Mouse (Mus musculus): ENCODE results near the gene Ifitm6.
"Not testable (repeated sequence)": the region's sequence is repeated elsewhere in the genome, so short reads cannot be mapped to it uniquely, and the experiment has no call there.

Ifitm6 gene

DNA sequence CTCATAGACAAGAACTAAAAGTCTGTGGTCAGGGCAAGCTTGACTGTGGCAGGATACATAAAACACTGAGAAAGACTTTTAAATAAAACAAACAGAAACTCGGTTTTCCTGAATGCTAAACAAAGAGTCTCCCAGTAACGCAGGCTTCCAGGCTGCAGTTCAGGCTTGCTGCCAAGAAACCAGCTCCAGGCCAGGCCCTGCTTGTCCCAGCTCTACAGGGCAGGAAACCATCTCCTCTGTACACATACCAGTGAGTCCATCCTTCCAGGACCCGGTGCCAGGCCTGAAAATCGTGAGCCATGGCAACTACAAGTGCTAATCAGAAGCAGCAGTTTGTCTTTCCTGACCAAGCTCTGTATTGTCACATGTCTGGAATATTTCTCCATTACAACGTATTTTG, 23.9 kb upstream of the Ifitm6 start:
- DNase-seq (ENCODE audit: low read depth): peak; percentile 59

DNA sequence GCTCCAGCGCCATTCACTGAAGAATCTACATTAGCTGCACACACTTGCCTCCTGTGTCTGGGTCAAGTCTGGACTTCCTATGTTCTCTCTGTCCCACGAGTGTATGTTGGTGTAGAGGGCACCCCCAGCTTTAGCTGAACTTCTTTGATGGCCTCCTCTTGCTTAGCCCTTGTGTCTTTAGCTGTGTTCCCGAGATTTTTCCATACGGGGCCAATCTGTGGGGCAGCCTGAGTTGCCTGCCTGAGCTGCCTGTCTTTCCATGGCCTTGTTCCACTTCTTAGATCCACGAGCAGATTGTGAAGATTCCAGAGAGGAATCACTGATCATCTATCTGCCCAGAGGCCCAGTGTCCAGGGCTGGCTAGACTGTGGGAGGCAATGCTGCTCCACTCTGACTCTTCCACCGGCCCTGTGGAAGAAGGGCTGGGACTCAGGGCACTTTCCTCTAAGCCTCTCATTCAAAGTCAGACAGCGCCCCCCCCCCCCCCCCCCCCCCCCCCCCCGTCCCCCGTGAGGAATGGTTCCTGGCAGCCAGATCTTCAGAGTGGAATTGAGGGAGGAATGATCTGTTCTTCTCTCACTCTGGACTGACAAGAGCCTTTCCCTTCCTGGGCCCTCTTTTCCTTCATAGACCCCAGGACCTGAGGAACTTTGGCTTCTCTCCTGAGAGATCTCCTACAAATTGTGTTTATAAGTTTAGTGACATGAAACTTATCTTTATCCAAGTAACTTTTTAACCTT, 23.3 kb upstream of the Ifitm6 start:
- peak; percentile 35 for DNase-seq (ENCODE audit: low read depth)

DNA sequence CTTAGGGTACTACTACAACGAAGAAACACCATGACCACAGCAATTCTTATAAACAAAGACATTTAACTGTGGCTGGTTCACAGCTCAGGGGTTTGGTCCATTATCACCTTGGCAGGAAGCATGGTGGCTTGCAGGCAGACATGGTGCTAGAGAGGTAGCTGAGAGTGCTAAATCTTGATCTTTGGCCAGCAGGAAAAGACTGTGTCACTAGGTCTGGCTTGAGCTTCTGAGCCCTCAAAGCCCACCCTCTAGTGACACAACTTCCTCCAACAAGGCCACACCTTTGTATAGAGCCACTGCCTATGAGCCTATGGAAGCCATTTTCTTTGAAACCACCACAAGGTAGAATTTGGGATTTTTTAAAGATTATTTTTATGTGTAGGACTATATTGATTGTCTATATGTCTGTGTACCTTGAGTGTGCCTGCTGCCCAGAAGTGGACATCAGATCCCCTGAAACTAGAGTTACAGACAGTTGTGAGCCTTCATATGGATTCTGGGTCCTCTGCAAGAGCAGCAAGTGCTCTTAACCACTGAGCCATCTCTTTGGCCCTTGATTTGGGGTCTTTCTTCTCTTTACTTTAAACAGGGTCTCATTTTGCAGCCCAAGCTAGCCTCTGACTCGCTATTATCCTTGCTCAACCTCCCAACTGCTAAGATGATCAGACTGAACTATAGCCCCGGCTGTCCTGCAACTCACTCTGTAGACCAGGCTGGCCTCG, 21.8 kb upstream of the Ifitm6 start:
- DNase-seq (ENCODE audit: low read depth): peak; percentile 31

DNA sequence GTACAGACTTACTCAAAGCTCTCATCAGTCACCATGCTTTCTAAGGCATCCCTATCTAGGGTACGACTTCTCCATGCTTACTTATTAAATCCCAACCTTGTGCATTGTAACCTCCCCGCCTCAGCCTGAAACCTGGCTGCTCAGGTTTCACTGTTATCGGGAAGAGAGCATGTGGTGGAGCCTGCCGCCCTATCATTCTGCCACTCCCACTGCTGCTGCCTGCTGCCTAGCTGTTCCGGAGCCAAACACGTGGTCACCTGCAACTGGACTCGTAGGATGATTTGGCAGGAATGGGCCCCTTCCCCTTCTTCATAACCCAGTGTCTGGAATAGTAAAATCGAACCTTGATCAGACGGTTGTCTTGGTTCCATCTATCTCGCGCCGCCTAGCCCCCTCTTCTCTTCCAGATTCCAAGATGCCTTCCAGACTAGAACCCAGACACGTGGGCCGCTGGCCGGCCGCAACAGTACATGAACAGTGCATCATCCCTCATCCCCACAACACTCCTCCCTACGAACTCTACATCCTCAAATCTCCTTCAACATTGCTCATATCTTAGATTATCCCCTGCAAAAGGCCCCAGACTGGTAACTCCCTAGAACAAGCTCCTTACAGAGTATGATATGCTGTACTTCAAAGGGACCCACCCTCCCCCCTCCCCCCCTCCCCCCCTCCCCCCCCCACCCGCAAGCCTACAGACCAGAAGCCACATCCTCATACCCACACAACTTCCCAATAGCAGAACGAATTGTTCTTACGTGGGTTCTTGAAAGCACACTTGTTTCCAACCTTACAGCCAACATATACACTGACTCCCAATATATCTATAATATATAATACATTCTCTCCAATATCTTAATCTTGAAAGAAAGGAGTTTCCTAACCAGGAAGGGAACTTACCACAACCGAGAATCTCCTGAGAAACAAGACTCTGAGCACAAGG, 20.6 kb upstream of the Ifitm6 start:
- no peak for DNase-seq (ENCODE audit: low read depth)

DNA sequence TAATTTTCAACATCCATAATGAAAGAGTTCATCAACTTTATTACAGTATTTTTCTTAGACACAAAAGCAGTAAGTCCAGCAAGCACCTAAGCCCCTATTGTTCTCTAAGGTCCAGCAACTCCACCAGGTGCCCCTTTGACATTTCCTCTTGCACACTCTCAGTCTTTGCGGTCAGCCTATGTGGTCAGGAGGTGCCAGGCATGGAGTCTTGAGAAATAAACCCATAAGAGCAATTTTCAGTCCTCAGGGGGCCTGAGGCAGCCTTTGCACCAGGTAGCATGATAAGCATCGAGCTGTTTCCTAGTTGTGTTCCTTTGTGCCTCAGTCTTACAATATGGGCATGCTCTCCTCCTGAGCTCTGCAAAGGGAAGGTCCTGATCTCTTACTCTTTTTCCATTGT, 18.9 kb upstream of the Ifitm6 start:
- not testable (repeated sequence) for DNase-seq (ENCODE audit: low read depth)

DNA sequence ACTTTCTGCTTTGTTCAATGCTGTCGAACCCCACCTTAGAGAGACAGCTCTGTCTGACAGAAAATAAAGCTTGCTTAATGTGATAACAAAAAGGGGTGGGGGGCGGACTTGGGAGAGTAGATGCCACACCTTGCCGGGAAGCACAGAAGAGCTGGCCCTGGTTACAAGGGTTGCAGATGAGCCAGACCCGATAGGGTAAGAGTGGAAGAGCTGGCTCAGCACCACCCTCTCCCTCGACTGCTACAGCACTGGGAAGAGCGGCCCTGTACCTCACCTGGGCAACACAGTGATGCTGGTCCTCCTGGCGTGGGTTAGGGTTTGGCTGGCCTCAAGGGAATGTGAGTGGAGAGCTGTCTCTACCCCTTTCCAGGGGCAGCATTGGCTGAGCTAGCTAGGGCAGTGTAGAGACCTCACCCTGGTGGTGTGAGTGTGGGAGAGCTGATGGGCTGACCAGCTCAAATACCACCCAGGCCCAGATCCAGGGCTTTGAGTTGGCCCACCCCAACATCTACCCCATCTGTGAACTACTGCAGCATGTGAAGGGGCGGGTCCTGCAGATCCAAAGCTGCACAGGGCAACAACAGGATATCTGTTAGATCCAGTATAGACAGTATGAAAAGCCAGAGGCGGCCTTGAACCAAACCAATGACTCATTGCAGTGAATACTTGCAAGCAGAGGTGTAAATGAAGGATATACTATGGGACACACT, 14.9 kb upstream of the Ifitm6 start:
- peak; percentile 50 for DNase-seq (ENCODE audit: low read depth)

DNA sequence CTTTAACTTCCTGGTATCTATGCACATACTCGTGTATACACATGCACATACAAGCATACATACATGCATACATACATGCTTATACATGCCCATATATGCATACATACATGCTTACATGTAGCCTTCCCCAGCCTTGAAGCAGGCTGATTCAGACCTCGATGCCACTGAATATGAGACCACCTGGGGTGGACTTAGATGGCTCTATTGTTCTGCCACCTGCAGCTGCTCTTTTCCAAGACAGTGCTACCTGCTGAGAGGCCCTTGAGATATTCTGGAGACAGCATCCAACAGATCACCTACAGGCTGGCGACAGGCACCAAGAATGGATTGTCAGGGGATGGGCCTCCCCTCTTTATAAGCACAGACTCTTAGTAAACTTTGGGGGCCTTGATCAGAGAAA, 12.7 kb upstream of the Ifitm6 start:
- DNase-seq (ENCODE audit: low read depth): no peak

DNA sequence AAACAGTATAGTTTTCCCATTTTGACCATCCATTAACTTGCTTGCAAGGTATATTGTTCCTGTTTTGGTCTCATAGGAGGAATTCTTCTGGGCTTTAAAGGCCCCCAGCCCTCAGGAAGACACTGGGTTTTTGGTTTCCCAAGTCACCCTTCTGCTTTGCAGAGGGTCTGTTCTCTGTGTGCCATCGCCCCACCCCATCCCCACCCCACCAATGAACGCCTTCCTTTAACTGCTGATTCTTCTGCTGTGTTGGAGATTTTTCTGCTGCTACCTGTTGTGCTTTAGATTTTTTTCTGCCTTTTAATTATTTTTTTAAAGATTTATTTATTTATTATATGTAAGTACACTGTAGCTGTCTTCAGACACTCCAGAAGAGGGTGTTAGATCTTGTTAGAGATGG, 11.1 kb upstream of the Ifitm6 start, which contains the start of gene Gm17387:
Gene Gm17387 (plus strand): TSS at position 301 of the 400 bp plus-strand sequence.
- no peak for DNase-seq (ENCODE audit: low read depth)

DNA sequence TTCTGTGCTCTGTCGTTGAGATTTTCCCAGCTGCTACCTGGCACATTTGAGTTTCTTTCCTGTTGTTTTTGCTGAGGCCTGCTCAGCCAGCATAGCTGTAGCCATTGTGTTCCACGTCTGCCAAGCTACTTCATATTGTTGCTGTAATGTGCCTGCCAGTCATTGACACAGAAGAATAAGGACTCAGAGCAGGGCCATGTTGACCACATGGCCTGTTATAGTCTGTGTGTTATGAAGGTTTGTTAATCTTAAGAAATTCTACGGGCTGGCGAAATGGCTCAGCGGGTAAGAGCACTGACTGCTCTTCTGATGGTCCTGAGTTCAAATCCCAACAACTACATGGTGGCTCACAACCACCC, 9.0 kb upstream of the Ifitm6 start:
- DNase-seq (ENCODE audit: low read depth): no peak

DNA sequence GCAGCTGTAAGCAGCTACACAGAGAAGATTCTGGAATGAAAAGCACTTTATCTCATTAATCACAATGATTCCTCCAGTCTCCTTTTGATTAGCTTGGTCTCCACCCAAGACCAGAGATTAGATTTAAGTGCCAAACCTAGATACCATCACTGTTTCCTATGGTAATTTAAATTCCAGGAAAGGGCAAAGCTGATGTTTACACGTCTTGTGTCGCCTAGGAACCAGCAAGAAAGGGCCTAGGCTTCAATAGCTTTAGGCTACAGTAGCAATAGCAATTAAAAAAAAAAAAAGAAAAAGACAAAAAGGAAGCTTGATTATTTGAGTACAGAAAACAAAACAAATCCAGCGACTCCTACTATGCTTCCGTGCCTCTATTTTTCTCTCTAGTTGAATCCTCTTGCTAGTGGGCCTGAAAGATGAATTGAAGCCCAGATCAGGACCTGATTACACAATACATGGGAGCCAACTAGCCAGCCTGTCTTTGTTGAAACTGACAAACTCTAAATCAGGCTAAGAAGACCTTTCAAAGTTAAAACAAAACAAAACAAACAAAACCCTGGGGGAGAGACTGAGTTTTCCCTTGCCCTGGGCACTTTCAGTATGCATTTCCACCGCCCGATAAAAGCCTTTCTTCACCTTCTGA, 8.5 kb upstream of the Ifitm6 start:
- no peak for DNase-seq (ENCODE audit: low read depth)

DNA sequence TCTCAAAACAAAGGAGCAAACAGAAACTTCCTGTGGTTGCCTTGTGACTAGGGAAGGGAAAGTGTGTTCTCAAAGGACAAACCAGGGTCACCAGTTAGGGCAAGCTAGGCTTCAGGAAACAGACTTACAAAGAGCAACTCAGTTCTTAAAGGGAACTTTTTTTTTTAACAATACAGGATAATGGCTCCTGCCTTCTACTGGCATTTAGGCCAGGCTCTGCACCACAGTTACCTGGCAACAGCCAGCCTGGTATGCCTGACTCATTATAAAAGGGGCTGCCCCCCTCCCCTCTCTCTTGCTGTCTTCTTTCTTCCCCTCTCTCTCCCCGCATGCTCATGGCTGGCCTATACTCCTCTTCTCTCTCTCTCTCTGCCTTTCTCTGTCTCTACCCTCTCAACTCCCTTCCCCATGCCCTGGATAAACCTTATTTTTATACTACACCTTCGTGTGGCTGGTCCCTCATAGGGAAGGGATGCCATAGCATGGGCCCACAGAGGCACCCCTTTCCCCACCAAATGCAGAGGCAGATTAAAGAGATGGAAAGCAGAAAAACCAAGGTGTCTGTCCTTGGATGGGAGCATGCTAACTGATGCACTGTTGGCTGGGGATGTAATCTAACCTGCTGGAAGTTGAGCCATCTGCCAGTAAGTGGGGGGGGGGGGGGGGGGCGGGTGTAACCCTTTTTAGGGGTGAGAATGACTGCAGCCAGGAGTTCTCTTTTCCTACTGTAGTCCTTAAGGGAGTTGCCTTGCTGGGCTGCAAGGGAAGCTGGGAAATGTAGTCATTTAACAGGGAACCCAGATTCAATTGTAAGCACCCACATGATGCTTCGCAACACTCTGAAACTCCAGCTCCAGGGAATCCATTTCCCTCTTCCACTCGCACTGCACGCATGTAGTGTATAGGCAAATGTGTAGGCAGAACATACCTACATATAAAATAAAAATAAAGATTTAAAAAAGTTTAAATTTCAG, 7.4 kb upstream of the Ifitm6 start:
- peak; percentile 50 for DNase-seq (ENCODE audit: low read depth)

DNA sequence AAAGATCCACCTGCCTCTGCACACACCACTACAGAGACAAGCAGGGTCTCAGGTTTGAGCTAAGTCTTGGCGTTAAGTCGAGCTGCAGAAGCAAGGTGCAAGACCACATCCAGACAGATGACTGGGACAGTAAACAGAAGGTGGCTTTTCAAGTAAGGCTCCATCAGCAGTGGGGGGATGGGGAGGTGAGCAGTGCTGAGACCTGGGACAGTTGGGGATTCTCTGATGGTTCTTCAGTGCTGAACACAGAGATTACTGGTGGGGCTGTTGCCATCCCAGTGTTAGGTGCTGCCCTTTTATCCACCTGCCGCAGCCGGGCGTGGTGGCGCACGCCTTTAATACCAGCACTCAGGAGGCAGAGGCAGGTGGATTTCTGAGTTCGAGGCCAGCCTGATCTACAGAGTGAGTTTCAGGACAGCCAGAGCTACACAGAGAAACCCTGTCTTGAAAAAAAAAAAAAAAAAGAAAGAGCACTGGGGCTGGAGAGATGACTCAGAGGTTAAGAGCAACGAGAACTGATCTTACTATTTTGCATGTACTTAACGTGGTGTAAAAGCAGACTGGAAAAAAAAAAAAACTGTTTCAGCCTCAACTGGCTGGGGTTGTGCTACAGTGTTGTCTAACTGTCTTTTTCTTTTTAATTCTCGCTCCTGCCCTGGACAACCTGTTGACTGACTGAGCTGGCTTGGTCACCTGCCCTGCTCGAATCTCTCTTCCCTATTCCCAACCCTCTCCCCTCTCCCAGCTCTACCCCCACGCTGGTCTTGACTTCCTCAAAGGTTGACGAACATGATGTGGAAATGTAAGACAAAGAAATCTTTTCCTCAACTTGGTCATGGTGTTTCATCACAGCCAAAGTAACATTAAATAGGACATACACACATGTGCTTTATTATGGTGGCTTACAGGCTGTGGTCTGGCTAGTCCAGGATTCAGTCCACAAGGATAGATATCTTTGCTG, 4.0 kb upstream of the Ifitm6 start:
- DNase-seq (ENCODE audit: low read depth): peak; percentile 57

DNA sequence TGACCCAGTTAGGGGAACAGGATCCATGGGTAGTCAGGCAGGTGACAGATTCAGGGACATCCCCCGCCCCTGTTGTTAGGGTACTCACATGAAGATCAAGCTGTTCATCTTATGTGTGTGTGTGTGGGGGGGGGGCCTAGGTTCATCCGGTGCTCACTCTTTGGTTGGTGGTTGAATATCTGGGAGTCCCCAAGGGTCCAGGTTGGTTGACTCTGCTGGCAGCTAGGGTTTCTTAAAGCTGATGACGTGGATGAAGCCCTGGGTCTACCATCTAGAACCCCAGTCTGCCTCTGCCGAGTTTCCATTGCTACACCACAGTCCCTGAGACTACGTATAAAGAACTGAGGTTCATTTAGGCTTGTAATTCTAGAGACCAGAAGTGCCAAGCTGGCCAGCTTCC, 1.3 kb upstream of the Ifitm6 start:
- DNase-seq (ENCODE audit: low read depth): no peak

DNA sequence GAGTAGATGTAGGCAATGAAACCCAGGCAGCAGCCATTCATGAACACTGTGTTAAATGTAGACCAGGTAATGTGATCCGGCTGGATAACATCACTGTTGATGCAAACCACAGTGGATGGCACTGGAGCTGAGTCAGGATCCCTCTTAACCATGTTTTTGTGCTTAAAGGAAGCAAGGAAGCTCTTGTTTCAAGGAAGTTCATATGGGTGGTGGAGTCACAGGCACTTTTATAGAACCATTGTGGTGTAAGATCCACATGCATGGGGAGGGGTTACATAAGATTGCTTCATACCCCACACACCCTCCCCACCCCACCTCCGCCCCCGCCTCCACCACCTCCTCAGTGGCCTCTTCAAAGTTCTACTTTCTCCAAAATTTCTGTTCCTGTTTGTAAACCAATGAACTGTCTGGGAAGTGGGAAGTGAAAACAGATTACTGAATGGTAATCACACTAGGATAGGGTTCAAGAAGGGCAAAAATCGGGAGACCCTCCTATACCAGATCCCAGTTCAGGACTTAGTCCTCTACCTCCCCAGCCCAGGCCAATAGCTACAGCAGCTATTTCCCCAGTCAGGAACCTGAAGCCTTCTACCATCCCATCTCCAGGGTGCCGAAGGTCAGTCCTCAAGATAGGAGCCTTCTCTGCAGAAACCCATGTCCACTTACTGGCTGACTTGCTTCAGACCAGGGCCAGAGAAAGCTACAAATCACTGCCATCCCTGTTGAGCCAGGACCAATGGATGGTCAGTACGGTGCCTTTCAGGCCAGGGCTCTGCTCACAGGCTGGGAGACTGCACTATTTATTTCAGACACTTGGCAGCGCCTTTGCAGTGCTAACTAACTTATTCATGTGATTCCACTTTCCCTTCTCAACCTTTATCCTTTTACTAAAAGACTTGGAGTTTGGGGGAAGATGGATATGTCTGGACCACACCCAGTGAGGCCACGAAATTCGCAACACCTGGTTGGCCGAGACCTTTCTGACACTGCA, 722 bp downstream of the Ifitm6 start:
- DNase-seq (ENCODE audit: low read depth): peak; percentile 76

DNA sequence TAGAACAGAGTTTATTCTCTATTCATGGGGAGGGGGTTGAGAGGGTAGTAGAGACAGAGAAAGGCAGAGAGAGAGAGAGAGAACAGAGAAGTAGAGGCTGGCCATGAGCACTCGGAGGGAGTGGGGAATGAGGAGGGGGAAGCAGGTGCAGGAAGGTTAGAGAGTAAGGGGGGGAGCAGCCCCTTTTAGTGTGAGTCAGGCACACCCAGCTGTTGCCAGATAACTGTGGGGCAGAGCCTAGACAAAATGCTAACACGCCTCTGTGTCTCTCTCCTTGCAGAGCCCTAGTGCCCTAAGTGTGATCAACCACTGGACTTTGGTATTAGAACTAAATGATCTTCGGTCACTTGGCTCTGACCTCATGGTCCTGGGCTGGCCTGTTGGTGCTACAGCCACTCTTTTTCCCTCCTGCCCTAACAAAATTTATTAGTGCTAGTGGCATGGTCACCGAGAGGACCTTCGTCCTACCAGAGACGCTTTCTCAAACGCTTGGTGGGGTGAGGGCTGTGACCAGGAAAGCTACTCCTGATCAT, 6.4 kb downstream of the Ifitm6 start:
- no peak for DNase-seq (ENCODE audit: low read depth)

DNA sequence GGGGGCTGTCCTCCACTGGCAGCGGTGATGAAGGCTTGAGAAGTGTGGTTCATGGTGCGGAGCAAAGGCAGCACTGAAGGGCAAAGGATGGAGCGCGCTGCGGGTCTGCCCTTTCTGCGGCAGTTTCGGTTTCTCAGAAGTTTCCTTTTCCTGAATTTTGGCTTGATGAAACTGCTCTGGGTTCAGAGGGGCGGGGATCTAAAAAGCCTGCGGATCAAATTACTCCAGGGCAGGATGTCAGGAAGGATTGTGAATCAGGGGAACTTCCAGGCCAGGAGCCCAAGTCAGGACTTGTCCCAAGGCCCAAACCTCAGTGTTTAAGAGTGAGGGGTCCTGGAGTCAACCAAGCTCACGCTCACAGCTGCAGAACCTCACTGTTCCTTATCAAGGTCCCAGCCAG, 7.1 kb downstream of the Ifitm6 start, which contains the start of gene Ifitm3:
Gene Ifitm3 (minus strand): TSS at position 178 of the 400 bp plus-strand sequence.
- peak; percentile 70 for DNase-seq (ENCODE audit: low read depth)

DNA sequence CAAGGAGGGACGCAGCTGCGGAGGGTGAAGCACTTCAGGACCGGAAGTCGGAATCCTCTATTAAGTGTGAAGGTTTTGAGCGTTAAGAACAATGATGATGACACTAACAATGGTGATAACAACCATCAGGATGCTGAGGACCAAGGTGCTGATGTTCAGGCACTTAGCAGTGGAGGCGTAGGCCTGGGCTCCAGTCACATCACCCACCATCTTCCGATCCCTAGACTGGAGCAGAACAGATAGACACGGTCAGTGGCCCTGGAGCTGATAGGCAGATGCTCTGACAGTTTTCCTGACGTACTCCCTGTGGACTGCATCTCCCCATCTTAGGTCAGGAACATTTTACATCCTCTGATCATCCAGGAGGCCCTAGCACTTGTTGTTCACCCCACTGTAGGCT, 8.1 kb downstream of the Ifitm6 start:
- peak; percentile 25 for DNase-seq (ENCODE audit: low read depth)

All from 416B (cell line).